Mouse (Mus musculus) stomach, postnatal 0 days (tissue): Measurements from ENCODE around the gene Plxdc2.

Experiments
- CTCF ChIP-seq: IDR thresholded peaks from 2 replicates; pipeline ENCODE4 v1.5.1; 2016; ENCODE audit warnings: antibody characterized with exemption, low read depth, mild to moderate bottlenecking, moderate library complexity
- EP300 ChIP-seq: optimal IDR thresholded peaks from 2 replicates; pipeline ENCODE3; 2016; ENCODE audit warnings: antibody characterized with exemption

GRCm38 (mm10) chr2:16451666-16452009 is 95.5 kb downstream of the Plxdc2 start:
- TF ChIP-seq CTCF (no peak), EP300 (no peak)
